Mouse (Mus musculus) c-Kit-positive CD71-positive TER-119-positive erythroid progenitor cells, embryonic 14.5 days (primary cell): ENCODE results near the gene Cyp1b1.
A peak's percentile ranks its signal among the peaks of the same experiment; 100 is the strongest.

ENCODE experiments used
- DNase-seq: peaks from one replicate; pipeline ENCODE4 v3.0.0-alpha.2; 2013; ENCODE audit warnings: low spot score

Gene Cyp1b1

DNA sequence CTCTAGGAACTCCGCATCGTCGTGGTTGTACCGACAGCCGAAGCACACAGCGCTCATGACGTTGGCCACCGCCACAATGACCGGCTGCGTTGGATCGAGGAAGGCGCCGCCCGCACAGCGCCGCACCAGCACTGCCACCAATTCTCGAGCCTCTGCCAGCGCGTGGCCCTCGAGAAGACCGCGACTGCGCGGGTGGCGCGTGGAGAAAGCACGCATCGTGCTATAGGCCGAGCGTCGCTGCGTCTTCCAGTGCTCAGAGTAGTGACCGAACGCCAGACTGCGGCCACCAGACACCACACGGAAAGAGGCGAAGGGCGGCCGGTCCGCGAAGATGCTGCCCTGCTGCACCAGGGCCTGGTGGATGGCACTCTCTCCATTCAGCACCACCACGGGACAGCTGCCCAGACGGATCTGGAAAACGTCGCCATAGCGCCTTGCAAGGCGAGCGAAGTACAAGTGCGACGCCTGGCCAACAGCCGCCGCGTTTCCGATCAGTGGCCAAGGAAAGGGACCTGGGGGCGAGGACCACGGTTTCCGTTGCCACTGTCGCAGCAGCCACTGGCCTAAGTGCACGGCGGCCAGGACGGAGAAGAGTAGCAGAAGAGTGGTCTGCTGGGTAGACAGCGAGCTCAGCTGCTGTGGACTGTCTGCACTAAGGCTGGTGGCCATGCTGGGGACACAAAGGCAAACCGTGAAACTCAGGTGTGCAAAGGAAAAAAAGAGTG lies 1.1 kb downstream of the Cyp1b1 start:
- no peak for DNase-seq

GRCm38 (mm10) chr17:79713276-79713642 lies 1.6 kb downstream of the Cyp1b1 start:
- no peak for DNase-seq

- DNase-seq, result no peak
These were observed 2.3 kb downstream of the Cyp1b1 start for GRCm38 (mm10) chr17:79712536-79712935.

DNA sequence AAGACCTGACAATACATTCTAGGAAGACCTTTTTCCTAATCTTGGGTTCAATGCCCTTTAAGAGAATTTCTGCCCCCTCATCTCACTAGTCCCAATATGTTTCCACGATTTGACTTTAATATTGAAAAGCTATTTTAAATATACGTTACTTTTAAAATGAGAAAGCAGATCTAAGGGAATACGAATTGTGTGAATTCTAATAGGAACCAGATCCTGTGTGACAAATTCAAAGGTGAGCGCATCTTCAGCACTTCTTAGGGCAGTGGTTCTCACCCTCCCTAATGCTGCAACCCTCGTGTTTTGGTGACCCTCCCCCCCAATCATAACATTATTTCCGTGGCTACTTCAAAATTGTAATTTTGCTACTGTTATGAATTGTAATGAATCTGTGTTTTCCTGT lies 2.9 kb downstream of the Cyp1b1 start:
- DNase-seq, result no peak

DNA sequence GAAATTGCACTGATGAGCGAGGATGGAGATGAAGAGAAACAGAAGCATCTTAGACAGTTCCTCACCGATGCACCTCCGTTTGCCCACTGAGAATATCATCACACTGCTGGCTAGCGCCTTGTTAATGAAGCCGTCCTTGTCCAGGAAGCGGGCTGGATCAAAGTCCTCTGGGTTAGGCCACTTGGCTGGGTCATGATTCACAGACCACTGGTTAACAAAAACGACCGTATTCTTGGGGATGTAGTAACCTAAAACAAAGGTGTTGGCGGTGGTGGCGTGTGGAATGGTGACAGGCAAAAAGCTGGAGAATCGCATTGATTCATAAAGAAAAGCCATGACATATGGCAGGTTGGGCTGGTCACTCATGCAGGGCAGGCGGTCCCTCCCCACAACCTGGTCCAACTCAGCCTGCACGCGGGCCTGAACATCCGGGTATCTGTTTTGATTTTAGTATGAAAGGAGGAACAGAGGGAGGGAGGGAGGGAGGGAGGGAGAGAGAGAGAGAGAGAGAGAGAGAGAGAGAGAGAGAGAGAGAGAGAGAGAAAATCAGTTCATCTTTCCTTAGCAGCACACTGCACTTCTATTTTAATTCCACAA lies 4.5 kb downstream of the Cyp1b1 start:
- no peak for DNase-seq

GRCm38 (mm10) chr17:79709718-79710117 lies 5.1 kb downstream of the Cyp1b1 start:
- no peak for DNase-seq

GRCm38 (mm10) chr17:79708168-79708567 lies 6.7 kb downstream of the Cyp1b1 start:
- DNase-seq, result no peak

- DNase-seq, result no peak
These were observed 9.0 kb downstream of the Cyp1b1 start for GRCm38 (mm10) chr17:79705671-79706455.

DNA sequence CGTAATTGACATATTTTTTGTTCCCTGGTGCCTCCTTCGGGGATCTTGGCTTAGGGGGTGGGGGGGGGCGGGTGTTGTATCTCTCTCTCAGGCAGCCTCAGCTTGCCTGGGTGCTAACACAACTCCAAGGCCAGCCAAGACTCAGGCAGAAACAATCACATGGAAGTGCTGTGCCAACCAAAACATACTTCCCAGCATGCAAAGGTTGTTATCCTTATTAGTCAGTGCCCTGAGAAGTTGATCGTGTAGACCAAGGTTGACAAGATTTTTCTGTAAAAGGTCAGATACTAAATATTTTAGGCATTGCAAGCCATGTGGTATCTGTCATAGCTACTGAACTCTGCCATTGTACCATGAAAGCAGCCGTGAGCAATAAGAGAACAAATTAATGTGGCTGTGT lies 14.0 kb downstream of the Cyp1b1 start:
- no peak for DNase-seq

- no peak for DNase-seq
These were observed 15.7 kb downstream of the Cyp1b1 start for GRCm38 (mm10) chr17:79699197-79699596.

DNA sequence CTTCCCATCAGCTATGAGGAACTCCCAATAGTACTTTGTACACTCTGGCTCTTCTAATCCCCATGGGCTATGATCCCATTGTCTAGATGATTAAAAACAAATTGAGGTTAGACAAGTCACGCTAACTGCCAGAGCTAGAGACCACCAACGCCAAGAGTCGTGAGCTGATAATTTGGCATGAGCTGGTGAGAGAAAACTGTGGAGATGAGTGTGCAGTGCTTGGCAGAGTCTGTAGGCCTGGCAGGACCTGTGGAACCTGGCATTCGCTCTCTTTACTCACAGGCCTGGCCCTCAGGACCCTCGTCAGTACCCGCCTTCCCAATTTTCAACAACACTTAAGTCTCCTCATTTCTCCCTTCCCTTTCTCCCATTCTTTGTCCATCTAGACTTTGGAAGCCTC lies 19.3 kb downstream of the Cyp1b1 start:
- DNase-seq, result no peak

DNA sequence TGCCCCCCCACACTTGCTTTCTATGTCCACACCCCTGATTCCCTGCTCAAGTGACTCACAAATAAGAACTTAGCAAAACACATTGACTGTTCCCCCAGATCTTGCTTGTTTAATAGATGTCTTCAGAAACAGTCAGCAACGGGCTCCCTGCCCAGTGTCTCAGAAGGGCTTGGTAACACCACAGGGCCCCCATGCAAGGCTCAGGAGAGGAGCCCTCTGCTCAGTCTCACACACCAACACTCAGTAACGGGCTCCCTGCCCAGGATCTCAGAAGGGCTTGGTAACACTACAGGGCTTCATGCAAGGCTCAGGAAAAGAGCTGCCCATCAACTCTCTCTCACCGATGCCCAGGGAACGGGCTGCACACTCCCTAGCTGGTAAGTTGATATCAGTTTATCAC lies 19.8 kb downstream of the Cyp1b1 start:
- DNase-seq, result no peak

GRCm38 (mm10) chr17:79670837-79671236 lies 44.0 kb downstream of the Cyp1b1 start:
- DNase-seq, result no peak

GRCm38 (mm10) chr17:79664106-79664417 lies 50.8 kb downstream of the Cyp1b1 start:
- DNase-seq, result no peak

DNA sequence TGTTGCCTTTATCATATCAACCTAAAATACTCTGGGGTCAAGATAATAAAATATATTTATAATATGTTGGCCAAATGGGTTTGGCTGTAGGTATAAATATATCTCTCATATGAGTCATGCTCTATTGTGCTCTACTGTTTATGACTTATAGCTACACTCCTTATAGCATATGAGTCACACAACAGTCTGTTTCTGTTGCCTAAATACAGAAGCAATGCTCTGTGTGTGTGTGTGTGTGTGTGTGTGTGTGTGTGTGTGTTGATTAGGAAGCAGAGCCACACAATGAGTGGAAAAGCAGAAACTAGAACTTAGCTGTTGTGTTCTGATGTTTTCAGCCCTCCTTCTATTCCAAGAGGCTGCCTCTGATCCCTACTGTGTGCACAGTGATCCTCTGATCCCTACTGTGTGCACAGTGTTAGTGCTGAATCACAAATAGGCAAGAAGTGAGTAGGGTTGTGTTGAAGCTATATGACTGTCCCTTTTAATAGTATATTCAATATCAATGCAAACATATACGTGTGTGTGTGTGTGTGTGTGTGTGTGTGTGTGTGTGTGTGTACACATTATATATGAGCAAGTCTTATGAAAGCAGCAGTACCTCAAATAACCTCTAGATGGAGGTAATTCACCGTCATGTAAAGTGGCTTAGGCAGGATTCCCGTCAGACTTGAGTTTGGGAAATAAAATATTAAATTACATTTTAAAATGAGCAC lies 51.3 kb downstream of the Cyp1b1 start:
- peak; percentile 45 for DNase-seq

DNA sequence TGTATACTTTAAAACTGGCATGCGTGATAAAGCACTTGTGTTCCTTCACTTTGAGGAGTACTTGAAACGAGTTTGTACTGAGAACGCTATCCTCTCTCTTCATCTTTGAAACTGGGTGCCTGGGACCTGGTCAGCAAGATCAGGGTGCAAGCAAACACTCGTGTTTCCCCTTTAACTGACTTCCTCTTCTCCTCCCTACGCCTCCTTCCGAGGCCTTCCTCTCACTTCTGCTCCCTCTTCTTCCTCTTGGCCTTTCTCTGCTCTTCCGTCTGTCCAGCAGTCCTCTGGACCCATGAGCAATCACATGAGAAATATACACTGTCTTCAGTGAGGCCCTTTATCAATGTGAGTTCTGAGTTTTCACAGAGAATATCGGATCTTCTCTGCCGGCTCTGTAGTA lies 53.0 kb downstream of the Cyp1b1 start:
- DNase-seq, result no peak

GRCm38 (mm10) chr17:79661387-79661786 lies 53.5 kb downstream of the Cyp1b1 start:
- peak; percentile 44 for DNase-seq

GRCm38 (mm10) chr17:79658863-79659262 lies 56.0 kb downstream of the Cyp1b1 start:
- no peak for DNase-seq

- DNase-seq, result no peak
These were observed 56.4 kb downstream of the Cyp1b1 start for GRCm38 (mm10) chr17:79658452-79658851.

DNA sequence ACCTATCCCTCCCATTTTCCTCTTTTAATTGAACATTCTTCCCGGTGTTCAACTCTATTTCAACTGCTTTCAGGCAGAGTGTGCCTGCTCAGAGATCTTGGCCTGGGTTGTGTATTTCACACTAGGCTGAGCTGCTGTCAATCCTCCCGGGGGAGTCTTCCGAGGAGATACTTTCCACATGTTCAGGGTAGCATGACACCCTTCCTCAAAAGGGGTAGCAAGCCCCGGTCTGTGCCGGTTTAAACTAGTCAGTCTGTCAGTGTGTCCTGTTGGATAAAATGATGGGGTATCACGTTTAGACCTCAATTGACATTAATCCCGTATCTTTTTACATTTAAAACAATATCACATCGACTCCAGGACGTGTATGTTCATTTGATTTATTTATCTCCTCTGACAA lies 57.1 kb downstream of the Cyp1b1 start:
- no peak for DNase-seq

GRCm38 (mm10) chr17:79654187-79654586 lies 60.7 kb downstream of the Cyp1b1 start:
- DNase-seq, result no peak

DNA sequence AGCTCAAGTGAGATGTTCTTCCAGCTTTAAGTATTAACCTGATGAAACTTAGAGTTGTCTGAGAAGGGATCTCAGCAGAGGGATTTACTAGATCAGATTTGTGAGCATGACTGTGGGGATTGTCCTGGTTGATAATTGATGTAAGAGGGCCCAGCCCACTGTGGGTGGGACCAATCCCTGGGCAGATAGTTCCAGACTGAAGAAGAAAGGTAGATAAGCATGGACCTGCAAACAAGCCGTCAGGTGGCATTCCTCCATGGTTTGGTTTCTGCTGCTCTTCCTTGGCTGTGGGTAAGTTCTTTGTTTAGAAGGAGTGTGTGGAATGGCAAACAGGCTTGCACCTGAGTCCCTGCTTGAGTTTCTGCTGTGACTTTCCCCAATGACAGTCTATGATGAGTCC lies 61.7 kb downstream of the Cyp1b1 start:
- DNase-seq, result no peak
